Mouse (Mus musculus) hindbrain, postnatal 0 days (tissue): ENCODE measurements at regions not wholly inside any gene's neighbourhood (a gene's known extent, or its start where the extent isn't known, plus 50 kb on each side); places are given as distances from the start of the nearest gene placed in this dataset.
A peak's percentile ranks its signal among the peaks of the same experiment; 100 is the strongest.

Experiments
- ATAC-seq: fragments of 200-750 bp; cut with Nextera tagmentation; 2 replicates; pipeline ENCODE4 v1.8.0; 2017; ENCODE audit warnings: mild to moderate bottlenecking, moderate TSS enrichment, moderate library complexity
- DNase-seq: peaks from one replicate; pipeline ENCODE4 v3.0.0-alpha.2; 2015; ENCODE audit warnings: low spot score
- H3K27ac ChIP-seq: fragments of 300-500 bp; sonication (generic); 2 replicates; pipeline ENCODE4 v1.5.1; 2014; ENCODE audit warnings: mild to moderate bottlenecking
- H3K27me3 ChIP-seq: fragments of 300-500 bp; sonication (generic); 2 replicates; pipeline ENCODE4 v1.6.1; 2014; ENCODE audit warnings: low read length, mixed read lengths; ENCODE audit not compliant: insufficient read depth
- H3K36me3 ChIP-seq: fragments of 300-500 bp; sonication (generic); 2 replicates; pipeline ENCODE4 v1.6.1; 2014; ENCODE audit warnings: low read length, mixed read lengths; ENCODE audit not compliant: insufficient read depth
- H3K4me1 ChIP-seq: fragments of 300-500 bp; sonication (generic); 2 replicates; pipeline ENCODE4 v1.6.1; 2014; ENCODE audit warnings: antibody characterized with exemption, low read length, mixed read lengths; ENCODE audit not compliant: insufficient read depth
- H3K4me2 ChIP-seq: fragments of 300-500 bp; sonication (generic); 2 replicates; pipeline ENCODE4 v1.6.1; 2014; ENCODE audit warnings: low read depth, mild to moderate bottlenecking, low read length, moderate library complexity, mixed read lengths
- H3K4me3 ChIP-seq: fragments of 300-500 bp; sonication (generic); 2 replicates; pipeline ENCODE4 v1.5.1; 2014; ENCODE audit warnings: low read length
- H3K9ac ChIP-seq: fragments of 300-500 bp; sonication (generic); replicated peaks from 2 replicates; pipeline ENCODE4 v1.6.1; 2014; ENCODE audit warnings: mild to moderate bottlenecking, low read length, moderate library complexity, mixed read lengths
- H3K9me3 ChIP-seq: fragments of 300-500 bp; sonication (generic); 2 replicates; pipeline ENCODE4 v1.6.1; 2016; ENCODE audit warnings: low read length, mixed read lengths
- CTCF ChIP-seq: IDR thresholded peaks from 2 replicates; pipeline ENCODE4 v1.5.1; 2016; ENCODE audit warnings: antibody characterized with exemption, control low read depth, low read depth
- WGBS: fragments of 180-500 bp; shearing (Covaris S2); extraction: QIAGEN DNeasy Blood & Tissue Kit; methylation state at CpG from one replicate; pipeline ENCODE4 v1.1.7; 2014; 5-methylcytosine and 5-hydroxymethylcytosine counted together

DNA sequence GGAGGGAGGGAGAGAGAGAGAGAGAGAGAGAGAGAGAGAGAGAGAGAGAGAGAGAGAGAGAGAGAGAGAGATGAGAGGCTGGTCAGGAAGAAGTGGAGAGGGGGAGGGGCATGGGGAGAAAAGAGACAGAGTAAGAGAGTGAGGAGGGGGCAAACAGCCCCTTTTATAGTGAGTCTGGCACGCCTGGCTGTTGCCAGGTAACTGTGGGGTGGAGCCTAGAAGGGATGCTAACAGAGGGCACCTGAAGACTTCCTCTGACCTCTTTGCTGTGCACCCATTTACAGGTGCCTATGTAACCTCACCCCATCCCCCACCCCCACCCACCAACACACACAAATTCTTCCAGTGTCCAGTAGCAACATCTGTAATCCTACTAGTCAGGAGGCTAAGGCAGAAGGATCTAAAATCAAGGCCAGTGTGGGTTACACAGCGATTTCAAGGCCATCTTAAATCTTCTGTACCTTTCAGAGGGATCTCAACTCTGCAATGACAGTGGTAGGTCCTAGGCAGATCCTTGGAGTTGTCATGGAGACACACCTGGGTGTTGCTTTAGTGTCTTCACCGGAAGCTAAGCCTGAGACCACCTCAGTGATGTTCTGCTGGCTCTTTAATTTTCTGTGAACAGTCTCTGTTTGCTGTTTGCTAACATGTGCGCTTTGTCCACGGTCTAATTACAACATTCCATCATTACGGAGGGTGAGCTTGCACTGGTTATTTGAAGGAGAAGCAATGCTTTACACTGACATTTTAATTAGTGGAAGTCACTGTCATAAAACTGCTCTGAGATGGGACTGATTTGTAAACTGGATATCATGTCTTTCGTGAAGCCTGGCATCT lies 65.1 kb upstream of the Ust start:
- DNase-seq = no peak
- WGBS = 50% methylated on average over 7 of the region's 7 CpGs
- Histone ChIP-seq H3K9me3 (no peaks in the 10 kb centered on the region), H3K36me3 (no peaks in the 10 kb centered on the region), H3K4me2 (no peak overlapping the region), H3K27ac (no peak overlapping the region), H3K4me3 (no peak overlapping the region), H3K9ac (no peak overlapping the region), H3K27me3 (no peaks in the 10 kb centered on the region), H3K4me1 (no peaks in the 10 kb centered on the region)
- TF ChIP-seq CTCF = no peak
- peak; percentile 63 for ATAC-seq

DNA sequence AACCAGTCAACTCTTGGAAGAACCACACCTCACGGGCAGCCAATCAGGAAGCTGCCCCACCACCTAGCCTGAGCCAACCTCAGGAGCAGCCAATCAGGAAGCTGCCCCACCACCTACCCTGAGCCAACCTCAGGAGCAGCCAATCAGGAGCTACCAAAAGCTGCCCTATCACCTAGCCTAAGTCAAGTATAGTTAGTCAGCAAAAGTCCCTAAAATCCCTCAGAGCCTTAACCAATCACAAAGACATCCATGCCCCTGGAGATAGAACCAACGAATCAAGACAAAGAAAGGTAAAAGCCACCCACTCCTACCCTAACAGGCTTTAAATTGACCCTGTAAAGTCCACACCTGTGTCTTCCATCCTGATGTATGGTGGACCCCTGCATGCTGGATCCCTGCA lies 61.7 kb upstream of the Ust start:
- 89% methylated on average over 2 of the region's 2 CpGs for WGBS
- H3K4me2 ChIP-seq = no peak overlapping the region

DNA sequence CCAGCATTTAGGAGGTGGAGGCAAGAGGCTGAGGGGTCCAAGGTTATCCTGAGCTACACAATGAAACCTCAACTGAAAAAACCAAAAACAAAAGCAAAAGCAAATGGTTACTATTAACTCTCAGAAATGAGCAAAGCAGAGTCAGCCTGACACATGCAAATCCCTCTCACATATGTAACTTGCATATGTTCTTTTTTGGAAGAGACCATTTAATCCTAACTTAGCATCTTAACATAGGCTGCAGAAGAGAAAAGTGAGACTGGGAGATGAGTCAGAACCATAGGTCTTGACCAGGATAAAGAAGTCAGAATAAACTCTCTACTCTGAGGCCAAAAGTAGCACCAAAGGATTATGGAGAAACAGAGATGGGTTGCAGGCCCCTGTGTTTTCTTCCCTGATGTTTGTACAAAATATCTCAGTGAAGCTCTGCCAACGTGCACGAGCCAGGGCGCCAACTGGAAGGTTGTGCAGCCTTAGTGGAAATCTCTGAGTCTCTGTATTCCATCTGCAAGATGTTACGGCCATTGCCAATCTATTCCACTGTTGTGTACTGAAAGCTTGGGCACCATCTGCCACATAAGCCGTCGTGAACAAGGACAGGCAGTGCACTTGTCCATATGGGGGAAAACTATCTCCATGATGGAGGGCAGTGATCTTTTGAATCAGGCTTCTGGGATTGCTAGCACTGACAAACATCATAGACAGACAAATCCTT lies 59.2 kb upstream of the Ust start:
- Histone ChIP-seq H3K4me2 (no peak overlapping the region), H3K9ac (no peak overlapping the region), H3K27me3 (no peaks in the 10 kb centered on the region), H3K4me1 (no peaks in the 10 kb centered on the region), H3K9me3 (no peaks in the 10 kb centered on the region), H3K36me3 (no peaks in the 10 kb centered on the region), H3K27ac (no peak overlapping the region), H3K4me3 (no peak overlapping the region)
- no peak for TF ChIP-seq CTCF
- peak; percentile 27 for DNase-seq
- 0 out of 2 replicates have a peak, but pooled peaks have one; percentile 53 for ATAC-seq
- 68% methylated on average over 6 of the region's 6 CpGs for WGBS

More for the DNA sequence above, 61.7 kb upstream of the Ust start:
- H3K27ac ChIP-seq = no peak overlapping the region
- H3K9ac ChIP-seq = no peak overlapping the region
- DNase-seq = no peak
- no peaks in the 10 kb centered on the region for H3K4me1 ChIP-seq
- H3K36me3 ChIP-seq = no peaks in the 10 kb centered on the region
- no peak for TF ChIP-seq CTCF
- no peaks in the 10 kb centered on the region for H3K27me3 ChIP-seq
- no peak for ATAC-seq
- no peak overlapping the region for H3K4me3 ChIP-seq
- no peaks in the 10 kb centered on the region for H3K9me3 ChIP-seq
